Mouse (Mus musculus) CD4-positive, CD25-positive, alpha-beta regulatory T cell, adult 2 months (primary cell): ENCODE data around the gene Xbp1.
"Not testable (repeated sequence)": the region's sequence is repeated elsewhere in the genome, so short reads cannot be mapped to it uniquely, and the experiment has no call there.

Experiments
- DNase-seq: peaks from one replicate; pipeline ENCODE4 v3.0.0-alpha.2; 2012; ENCODE audit warnings: low read depth, low spot score

Xbp1 gene

DNA sequence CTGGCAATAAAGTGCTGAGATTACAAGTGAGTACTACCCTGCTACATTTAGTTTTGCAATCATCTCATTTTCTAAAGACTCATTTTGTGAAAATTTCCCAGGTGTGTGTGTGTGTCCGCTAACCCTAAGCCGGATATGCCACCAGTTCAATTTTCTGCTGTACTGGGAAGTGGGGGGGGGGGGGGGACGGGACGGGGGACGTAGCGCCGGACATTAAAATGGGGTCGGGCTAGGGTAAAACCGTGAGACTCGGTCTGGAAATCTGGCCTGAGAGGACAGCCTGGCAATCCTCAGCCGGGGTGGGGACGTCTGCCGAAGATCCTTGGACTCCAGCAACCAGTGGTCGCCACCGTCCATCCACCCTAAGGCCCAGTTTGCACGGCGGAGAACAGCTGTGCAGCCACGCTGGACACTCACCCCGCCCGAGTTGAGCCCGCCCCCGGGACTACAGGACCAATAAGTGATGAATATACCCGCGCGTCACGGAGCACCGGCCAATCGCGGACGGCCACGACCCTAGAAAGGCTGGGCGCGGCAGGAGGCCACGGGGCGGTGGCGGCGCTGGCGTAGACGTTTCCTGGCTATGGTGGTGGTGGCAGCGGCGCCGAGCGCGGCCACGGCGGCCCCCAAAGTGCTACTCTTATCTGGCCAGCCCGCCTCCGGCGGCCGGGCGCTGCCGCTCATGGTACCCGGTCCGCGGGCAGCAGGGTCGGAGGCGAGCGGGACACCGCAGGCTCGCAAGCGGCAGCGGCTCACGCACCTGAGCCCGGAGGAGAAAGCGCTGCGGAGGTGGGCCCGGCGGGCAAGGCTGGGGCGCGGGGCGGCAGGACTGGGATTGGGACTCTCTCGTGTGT is at the start of gene Xbp1:
Xbp1 (plus strand) TSS at position 248 of the 854 bp plus-strand sequence.
- peak; percentile 95 for DNase-seq

DNA sequence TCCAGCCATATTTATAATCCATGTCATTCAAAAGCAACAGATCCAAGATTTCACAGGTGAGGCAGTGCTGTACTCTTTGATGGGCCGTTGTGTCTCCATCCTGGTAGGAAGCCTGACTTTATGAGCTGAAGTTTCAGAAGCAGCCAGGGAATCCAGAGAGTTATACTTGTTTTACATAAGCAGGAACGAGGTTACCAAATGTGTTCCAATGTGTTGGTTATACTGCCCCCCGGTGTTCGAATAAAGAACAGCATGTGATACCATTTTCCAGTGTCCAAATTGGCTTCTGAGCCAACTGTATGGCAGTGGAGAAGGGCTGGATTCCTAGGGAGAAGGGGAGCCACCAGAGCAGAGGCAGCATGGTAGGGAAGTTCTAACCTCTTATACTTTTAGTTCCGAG is 46.3 kb upstream of the Xbp1 start:
- peak; percentile 85 for DNase-seq

DNA sequence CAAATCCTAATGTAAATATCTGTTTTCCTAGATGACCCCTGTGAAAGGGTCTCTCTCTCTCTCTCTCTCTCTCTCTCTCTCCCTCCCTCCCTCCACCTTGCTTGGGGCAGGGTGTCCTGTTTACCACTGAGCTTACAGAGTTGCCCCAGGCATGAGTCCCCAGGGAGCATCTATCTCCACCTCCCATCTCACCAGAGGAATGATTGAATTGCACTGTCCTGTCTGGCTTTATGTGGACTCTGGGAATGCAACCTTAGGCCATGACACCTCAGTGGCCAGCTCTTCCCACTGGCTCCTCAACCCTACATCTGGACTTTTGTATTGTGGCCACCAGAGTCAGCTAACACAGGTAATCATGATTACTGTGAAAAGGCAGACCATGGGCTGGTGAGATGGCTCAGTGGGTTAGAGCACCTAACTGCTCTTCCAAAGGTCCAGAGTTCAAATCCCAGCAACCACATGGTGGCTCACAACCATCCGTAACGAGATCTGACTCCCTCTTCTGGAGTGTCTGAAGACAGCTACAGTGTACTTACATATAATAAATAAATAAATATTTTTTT is 44.8 kb upstream of the Xbp1 start:
- not testable (repeated sequence) for DNase-seq

DNA sequence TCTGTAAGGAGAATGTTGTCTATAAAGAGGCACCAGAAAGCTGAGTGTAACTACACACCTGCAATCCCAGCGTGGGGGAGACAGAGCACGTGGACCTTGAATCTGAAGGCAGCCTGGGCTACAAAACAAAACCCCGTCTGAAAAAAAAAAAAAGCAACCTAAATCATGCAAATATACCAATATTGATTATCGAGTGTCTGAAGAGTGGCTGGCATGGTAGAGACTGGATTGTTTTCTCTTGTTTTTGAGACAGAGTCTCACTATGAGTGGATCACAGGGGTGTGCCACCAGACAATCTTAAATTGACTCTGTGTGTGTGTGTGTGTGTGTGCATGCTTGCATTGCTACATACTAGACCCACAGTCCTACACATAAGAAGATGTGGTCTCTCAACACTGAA is 43.7 kb upstream of the Xbp1 start:
- DNase-seq: no peak

DNA sequence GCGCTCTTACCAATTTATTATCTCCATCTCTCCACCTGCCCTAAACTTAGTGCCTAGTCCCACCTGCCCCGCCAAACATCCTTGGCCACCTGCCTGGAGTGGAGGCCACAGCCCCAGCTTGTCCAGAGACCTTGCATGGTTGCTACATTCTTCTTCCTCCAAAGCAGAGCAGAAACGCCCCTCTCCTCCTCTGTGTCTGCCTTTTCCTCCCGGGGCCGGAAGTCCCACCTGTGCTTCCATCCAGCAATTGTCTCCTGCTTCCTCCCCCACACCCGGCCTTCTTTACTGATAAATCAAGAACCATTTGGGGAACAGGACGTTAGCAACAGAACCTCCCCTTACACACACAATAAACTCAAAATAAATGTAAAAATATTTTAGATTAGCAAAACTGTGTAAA is 42.3 kb upstream of the Xbp1 start:
- no peak for DNase-seq

DNA sequence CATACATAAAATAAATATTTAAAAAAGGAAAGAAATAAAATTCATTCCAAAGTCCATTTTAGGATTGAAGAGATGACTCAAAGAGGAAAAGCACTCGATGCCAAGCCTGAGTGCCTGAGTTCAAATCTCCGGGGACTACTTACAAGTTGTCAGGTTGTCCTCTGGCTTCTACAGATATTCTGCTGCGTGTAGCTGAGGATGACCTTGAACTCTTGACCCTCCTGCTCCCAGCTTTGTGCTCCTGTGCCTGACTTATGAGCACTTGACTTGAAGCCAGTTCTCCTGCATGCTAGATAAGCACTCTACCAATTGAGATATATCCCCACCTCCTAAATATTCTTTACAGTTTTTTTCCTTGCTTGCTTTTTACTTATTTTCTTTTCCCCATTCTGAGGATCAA is 41.6 kb upstream of the Xbp1 start:
- no peak for DNase-seq

DNA sequence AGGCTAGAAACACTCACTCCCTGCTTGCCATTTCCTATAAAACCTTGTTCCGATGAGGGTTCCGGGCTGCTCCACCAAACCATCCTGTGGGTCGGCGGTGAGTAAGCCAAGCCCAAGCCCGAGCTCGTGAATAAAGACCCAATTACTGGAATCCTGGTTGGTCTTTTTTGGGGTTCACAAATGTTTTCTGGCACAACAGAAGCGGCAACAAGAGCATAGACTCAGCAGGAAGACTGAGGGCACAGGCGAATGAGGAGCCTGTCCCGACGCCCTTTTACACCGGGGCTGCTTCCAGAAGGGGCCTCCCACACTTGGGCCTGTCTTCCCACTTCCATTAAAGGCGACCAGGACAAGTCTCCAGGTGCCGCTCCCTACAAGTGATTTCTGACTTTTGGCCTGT is 37.9 kb upstream of the Xbp1 start:
- no peak for DNase-seq

DNA sequence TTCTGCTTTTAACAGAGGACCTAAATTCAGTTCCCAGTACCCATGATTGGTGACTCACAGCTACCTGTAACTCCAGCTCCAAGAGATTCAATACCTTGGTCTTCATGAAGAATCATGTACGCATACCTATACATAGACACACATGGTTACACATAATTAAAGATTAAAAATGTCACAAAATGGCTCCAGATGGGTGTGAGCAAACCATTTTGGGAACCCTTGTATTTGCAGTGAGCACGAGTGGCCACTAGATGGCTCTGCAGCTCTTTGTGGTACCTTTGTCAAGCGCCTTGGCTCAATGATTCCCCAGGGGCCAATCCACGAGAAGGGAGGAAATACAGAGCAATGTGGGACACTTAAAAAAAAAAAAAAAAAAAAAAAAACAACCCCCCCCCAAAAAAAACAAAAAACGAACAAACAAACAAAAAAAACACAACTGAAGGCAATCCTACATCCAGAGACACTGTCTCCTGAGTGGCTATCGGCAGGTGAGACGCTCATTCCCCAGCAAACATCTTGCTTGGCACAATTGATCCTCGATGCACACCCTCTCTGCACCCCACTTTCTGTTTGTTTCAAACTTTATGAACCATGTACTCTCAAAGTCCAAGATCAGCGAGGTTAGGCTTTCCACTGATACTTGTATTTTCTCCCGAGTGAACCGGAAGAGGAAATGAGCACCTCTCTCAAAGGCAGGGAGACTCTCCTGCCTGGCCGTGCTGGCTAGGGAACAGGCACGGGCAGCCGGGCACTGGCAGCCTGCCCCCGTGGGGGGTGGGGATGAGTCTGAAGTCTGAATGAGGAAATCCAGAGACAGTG is 35.1 kb upstream of the Xbp1 start:
- DNase-seq: peak; percentile 95

DNA sequence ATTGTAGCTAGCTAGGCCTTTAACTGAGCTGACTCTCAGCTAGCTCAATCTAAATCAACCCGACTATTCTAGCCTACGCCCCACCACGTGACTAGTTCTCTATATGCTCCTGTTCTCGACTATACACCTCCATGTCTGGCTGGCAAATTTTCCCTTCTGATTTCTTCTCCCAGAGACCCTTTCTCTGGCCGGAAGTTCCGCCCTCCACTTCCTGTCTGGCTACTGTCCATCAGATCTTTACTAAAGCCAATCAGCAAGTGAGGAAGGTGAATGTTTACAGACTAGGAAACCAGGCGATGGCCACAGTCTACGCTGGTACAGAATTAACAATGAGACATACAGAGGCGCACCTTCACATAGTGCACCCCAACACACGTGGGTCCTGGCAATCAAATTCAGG is 31.0 kb upstream of the Xbp1 start:
- DNase-seq: not testable (repeated sequence)

DNA sequence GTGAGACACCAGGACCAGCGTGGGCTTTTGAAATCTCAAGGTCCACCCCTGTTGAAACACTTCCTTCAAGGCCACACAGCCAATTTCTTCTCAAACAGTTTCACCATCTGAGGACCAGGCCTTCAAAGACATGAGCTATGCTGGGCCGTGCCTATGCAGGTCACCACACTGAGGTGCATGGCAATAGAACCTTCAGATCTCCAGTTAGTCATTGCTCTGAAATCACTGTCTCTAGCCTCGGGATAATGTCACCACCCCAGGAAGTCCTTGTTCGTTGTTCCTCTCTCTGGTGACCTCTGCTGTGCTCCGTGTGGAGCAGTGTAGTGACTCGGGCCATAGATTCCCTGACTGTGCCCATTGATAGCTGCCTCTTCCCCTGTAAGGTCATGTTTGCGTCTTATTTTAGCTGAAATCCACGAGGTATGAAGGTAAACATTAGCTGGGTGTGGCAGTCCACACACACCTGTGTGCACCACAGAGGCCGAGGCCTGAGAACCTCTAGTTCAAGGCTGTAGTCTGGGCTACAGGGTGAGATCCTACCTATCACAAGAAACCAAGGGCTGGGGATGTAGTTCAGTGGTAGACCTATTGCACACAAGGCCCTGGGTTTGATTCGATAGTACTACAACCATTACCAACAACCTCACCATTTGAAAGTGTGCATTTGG is 29.3 kb upstream of the Xbp1 start:
- DNase-seq: no peak

DNA sequence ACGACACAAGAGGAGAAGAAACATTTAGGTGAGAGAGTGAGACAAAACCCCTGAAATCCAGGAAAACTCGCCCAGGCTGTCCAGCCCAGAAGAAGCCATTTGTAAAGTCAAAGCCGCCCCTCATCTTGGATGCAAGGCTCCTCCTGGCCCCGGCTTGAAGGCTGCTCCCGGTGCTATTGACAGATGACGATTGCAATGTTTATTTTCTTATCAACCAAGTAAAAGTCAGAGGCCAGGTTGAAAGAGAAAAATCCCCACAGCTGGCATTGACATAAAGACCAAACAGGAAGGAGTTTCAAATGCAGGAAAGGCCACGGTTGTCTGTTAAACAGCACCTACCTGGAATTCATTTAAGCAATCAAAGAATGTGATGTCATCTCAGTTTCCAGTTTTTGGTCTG is 28.5 kb upstream of the Xbp1 start:
- DNase-seq: no peak

DNA sequence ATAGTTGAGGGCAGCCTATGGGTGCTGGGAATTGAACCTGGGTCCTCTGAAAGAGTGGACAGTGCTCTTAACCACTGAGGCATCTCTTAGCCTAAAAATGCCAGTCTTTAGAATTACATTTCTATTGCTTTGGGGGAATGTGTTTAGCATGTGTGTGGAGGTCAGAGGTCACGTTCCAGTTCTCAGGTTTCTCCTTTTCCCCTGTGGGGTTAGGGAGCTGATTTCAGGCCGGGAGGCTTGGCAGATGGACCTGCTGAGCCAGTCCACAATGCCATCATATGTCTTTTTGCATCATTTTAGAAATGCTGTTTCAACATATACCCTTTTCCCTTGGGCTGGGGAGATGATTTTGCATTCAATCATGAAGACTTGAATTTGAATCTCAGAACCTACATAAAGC is 26.6 kb upstream of the Xbp1 start:
- no peak for DNase-seq

DNA sequence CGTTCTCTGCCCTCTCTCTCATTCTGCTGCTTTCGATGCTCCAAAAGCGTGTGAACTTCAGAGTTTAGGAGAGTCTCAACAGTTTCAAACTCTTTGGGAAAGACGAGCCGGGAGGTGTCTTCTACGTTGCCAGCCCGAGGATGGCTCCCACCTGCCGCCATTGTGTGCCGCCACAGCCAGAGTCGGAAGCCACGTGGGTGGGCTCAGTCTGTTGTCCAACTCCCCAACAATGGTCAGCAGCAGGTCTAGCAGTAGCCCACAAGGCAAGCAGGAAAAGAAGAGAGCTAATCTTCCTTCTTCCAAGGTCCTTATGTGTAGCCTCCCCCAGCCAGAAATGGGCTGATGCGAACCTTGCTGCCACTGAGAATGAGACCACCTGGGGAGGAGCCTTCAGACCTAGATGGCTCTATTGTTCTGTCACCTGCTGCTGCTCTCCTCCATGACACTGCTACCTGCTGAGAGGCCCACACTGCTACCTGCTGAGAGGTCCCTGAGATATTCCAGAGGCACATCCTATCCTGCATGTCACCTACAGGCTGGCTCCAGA is 25.1 kb upstream of the Xbp1 start:
- DNase-seq: no peak

DNA sequence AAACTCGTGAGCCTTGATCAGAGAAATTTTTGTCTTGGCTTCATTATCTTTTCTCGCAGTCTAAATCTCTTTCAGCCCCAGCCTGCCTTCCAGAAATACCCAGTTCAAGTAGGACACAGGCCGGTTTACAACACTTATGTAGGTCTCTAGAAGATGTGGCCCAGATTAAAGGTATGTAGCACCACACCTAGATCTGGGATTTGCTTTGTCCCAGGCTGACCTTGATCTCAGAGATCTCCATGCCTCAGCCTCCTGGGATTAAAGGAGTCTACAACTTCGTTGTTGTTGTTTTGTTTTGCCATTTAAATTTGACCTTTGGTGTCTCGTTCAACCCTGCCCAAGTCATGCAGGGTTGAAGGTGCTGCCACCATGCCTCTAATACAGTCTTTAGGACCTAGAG is 24.6 kb upstream of the Xbp1 start:
- DNase-seq: no peak

DNA sequence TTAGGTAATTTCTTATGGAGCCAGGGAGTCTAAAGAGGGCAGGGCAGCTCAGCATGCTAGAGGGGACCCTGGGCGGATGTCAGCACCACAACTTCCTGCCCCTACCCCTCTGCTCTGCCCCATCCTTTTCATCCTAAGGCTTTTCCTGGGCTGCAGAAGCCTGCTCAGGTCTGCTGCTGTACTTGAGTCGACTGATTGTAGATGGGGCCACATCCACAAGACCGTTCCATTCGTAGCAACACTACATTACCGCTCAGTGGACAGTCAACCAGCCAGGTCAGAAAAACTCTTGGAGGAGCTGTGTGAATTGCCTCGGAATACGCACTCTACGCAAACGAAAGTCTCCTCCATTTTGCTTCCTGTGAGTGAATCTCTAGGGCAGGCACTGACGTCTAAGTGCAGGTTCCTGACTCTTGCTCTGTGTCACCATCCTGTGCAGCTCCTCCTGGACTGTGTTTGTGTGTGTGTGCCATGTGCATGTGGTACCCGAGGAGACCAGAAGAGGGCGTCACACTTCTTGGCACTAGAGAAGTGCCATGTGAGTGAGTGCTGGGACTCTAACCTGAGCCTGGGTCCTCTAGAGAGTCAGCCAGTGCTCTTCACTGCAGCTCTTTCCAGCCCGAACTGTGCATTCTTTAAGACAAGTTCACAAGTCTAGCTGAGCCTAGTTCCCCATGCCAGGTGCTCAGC is 23.8 kb upstream of the Xbp1 start:
- peak; percentile 44 for DNase-seq

DNA sequence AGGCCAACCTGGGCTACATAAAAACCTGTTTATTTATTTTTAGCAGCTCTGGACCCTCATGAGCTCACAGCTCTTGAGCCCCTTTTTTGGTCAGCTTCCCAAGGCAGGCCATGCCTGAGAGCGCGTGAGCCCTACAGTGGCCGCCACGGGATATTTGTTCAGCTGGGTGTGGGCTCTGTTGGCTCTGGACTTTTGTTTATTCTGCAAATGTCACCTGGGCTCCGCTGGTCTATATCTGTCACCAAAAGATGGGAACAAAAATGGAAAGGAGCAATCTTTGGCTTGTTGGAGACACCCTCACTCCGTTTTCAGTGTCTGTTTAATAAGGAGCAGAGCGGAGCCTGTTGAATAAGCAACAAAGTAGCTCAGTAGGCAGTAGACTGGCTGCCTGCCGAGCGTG is 22.0 kb upstream of the Xbp1 start:
- DNase-seq: no peak

DNA sequence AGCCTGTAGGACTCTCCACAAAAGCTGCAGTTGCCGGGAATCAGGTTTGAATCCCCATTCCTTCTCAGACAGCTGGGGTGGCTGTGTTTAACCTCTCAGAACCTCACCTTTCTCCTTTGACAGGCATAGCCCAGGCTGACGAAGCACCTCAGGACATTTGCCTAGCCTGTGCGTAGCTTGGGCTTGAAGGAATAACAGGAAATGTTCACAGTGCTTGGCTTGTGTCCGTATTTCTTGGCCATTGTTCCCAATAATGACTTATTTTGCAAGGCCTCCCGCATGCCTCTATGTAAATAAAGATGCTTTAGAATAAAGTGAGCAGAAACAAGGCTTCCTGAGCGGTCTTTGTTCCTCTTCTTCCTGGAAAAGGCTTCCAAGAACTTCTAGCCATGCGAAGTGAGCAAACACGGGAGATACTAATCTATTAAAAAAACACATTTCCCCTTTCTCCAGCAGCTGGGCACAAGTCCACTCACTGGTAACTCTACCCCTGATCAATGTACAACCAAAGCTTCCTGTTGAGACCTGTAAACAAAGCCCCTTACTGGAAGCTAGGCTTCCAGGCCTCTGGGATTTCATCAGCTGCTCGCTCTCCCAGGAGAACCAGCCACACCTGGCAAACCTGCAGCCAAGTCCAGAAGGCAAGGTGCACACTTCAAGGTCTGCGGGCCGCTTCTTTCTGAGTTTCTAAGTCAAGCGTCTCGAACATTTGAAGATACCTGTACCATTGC is 21.4 kb upstream of the Xbp1 start:
- no peak for DNase-seq

DNA sequence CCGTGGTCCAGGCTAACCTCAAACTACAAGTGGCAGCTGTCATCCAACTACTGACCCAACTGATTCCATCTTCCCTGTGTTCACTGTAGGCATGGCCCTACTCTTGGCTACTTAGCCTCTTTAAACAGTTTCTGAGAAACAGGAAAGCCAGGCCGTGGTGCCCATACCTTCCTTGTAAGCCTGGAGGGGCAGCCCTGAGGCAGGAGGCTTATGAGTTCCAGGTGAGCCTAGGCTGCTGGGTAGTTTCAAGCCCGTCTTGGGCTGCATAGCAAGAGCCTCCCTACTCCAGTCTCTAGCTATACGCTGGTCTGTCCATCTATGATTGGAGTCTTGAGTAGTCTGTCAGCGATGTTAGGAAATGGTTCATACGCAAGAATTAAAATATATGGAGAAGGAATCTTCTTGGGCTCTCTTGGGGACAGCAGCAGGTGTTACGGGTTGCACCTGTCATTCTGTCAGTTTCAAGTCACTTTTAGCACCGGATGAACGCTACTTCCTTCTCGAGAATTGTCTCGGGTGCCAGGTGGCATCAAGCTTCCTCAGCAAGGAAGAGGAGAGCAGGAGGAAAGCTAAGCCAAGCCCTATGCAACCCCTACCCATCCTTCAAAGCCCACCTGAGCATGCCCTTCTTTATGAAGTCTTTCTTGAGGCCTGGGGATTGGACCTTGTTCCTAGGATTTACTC is 20.4 kb upstream of the Xbp1 start:
- peak; percentile 41 for DNase-seq

DNA sequence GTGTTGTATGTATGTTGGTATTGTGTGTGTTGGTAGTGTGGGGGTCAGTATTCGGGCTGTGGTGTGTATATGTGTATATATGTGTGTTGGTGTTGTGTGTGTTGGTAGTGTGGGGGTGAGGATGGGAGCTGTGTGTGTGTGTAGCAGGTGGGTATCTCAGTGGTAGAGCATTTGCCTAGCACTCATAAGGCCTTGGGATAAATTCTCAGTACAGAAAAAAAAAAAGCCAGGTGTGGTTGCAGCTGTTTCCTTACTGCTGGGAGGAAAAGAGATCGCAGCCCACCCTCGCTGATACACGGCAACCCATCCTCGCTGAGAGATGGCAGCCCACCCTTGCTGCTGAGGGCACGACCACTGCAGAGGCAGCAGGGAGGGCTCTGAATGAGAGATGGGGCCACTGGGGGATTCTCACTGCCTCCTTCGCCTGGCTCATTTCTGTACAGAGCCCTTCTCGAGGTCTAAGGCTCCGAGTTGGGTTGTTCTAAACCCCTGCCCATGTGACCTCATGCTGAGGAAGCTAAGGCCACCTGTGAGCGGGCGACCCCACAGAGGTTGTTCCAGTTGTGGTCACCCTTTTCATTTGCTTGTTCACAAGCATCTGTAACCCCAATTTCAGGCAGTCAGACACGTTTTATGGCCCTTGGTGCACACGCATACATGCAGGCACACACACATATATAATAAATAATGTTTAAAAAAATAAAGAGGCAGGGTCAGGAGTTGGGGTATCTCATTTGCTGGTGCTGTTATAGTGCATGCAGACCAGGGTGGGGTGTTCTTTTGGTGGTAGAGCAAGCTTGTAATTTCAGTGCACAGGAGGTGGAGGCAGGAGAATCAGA is 19.3 kb upstream of the Xbp1 start:
- no peak for DNase-seq
